Comparison of ENCODE assay signal across 33 mouse cellular contexts in genomic region chr5:64995408-64995807, GRCm38 (mm10).
"Had no signal": no experiment of that assay in that cellular context is flagged by ENCODE, and none has a peak within 500 bp of the region (broad histone marks: within the 10 kb centered on the region; RNA-seq: fewer than 3 reads in every experiment).

No protein-coding gene starts in this region.

- H3K4me1 ChIP-seq: heart, embryonic 10.5 days; heart, embryonic 12.5 days; hindbrain, embryonic 10.5 days; hindbrain, embryonic 12.5 days; hindbrain, embryonic 13.5 days; hindbrain, embryonic 15.5 days; kidney, embryonic 15.5 days had no signal

- H3K4me3 ChIP-seq: heart, embryonic 10.5 days; heart, embryonic 12.5 days; heart, embryonic 13.5 days; heart, embryonic 15.5 days; hindbrain, embryonic 10.5 days; hindbrain, embryonic 12.5 days; hindbrain, embryonic 13.5 days; hindbrain, embryonic 15.5 days; kidney, embryonic 15.5 days; layer of hippocampus, adult 2 months; left cerebral cortex, adult 2 months had no signal

- H3K36me3 ChIP-seq: hindbrain, embryonic 10.5 days; hindbrain, embryonic 12.5 days; hindbrain, embryonic 13.5 days; hindbrain, embryonic 15.5 days had no signal

- H3K27me3 ChIP-seq: heart, embryonic 12.5 days; heart, embryonic 13.5 days; heart, embryonic 15.5 days; hindbrain, embryonic 12.5 days; hindbrain, embryonic 13.5 days; hindbrain, embryonic 15.5 days; kidney, embryonic 15.5 days had no signal

- H3K9me3 ChIP-seq: heart, embryonic 10.5 days; heart, embryonic 12.5 days; heart, embryonic 13.5 days; heart, embryonic 15.5 days; hindbrain, embryonic 10.5 days; hindbrain, embryonic 12.5 days; hindbrain, embryonic 13.5 days; hindbrain, embryonic 15.5 days; kidney, embryonic 15.5 days had no signal

- H3K9ac ChIP-seq: heart, embryonic 12.5 days; heart, embryonic 13.5 days; heart, embryonic 15.5 days; hindbrain, embryonic 12.5 days; hindbrain, embryonic 13.5 days; hindbrain, embryonic 14.5 days; hindbrain, embryonic 15.5 days; kidney, embryonic 15.5 days had no signal

- H3K27ac ChIP-seq: heart, embryonic 10.5 days; heart, embryonic 13.5 days; heart, embryonic 15.5 days; hindbrain, embryonic 10.5 days; hindbrain, embryonic 12.5 days; hindbrain, embryonic 13.5 days; hindbrain, embryonic 14.5 days; hindbrain, embryonic 15.5 days; hindbrain, postnatal 0 days; kidney, embryonic 15.5 days; kidney, postnatal 0 days; layer of hippocampus, adult 2 months; left cerebral cortex, adult 2 months had no signal

- H3K4me2 ChIP-seq: heart, embryonic 11.5 days; heart, embryonic 12.5 days; heart, embryonic 13.5 days; heart, embryonic 15.5 days; hindbrain, embryonic 12.5 days; hindbrain, embryonic 13.5 days; hindbrain, embryonic 14.5 days; hindbrain, embryonic 15.5 days; kidney, embryonic 15.5 days had no signal

- ATAC-seq: hindbrain, embryonic 16.5 days; hindbrain, postnatal 0 days; inflammation-experienced regulatory T-cells, adult 6 months had no signal

- DNase-seq: heart, postnatal 10 days; heart, postnatal 14 days; heart, postnatal 36 days; heart, postnatal 4 days; kidney, adult 11 months; kidney, adult 18-20 months; kidney, adult 2 months; kidney, adult 8-10 months; kidney, adult 9 months; kidney, postnatal 10 days; kidney, postnatal 14 days; kidney, postnatal 25 days; kidney, postnatal 36 days; kidney, postnatal 4 days; layer of hippocampus, adult 9-11 months; layer of hippocampus, postnatal 36 days had no signal
